In the genomic region with DNA sequence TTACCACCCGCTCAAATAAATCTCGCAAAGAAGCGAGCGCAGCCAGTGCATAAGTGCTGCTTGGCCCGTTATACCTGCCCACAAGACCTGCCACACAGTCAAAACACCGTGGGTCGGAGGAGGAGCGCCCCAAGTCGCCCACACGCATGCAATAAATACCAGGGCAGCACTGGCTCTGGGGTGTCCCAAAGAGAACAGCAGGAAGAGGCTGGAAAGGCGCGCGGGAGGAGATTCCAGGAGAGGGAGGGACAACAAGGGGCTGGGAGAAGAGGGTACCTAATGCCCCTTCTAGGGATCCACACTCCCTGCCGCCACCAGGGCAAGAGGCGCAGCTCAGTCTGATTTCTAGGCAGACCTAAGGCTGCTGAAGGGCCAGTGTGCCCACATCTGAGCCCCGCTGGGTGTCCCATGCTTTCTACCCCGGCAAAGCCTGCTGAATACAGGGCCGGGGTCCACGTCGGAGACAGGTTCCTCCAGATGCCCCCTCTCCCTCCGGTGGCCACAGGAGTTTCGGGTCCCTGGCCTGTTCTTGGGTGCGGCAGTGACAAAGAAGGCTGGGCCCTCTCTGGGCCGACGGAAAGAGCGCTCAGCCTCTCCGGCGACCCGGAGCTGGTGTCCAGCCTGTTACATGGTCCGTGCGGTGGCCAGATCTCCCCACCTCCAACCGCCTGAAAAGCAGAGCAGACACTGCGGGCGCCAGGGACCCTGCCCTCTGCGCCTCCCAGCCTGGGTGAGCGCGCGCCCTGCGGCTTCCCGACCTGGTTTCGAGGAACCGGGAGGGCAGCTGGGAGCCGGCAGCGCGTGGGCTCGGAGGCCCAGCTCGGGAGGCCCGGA, we compare ENCODE assay signal across 8 mouse cellular contexts. TPM values are rescaled to one million over a fixed set of nuclear protein-coding genes. Genes with fewer than 3 reads are reported as not detected.
DNase-seq lines count a peak whose midpoint lies in the region; ATAC-seq and TF ChIP-seq lines count a peak whose summit lies in the region.

No protein-coding gene starts in this region.

- no peak for TF ChIP-seq EP300 in heart, adult 2 months (IDR thresholded peaks at IDR 0.05; ENCODE audit: insufficient read depth, low read depth, low read length)

- peak overlapping the region; percentile 30 for H3K9ac ChIP-seq in heart, adult 2 months (ENCODE audit: low read depth, low read length)
- H3K9ac ChIP-seq in hindbrain, embryonic 13.5 days = peak overlapping the region; percentile 99
- peak overlapping the region; percentile 93 for H3K9ac ChIP-seq in midbrain, embryonic 14.5 days (replicated peaks; ENCODE audit: low read length)

- no peak for TF ChIP-seq POLR2A in heart, adult 2 months (IDR thresholded peaks at IDR 0.05; ENCODE audit: insufficient read depth, low read depth, low read length)

- no peaks in the 10 kb centered on the region for H3K9me3 ChIP-seq in hindbrain, embryonic 13.5 days
- H3K9me3 ChIP-seq in midbrain, embryonic 14.5 days (ENCODE audit: control insufficient read depth, low read length) = no peaks in the 10 kb centered on the region

- H3K27ac ChIP-seq in heart, adult 2 months = peak overlapping the region; percentile 74
- peak overlapping the region; percentile 98 for H3K27ac ChIP-seq in hindbrain, embryonic 13.5 days
- peak overlapping the region; percentile 98 for H3K27ac ChIP-seq in midbrain, embryonic 14.5 days (replicated peaks; ENCODE audit: low read depth, low read length)

- intact Hi-C loops in heart, adult 2 months (cut with DNase I) = loop anchor here (5.0 to 10.0 kb wide), 3 partner anchors 243 to 1020 kb away; no protein-coding TSS in a partner anchor
- intact Hi-C loops in heart, postnatal 25 days (cut with DNase I) = loop anchor here (5.0 kb wide), 3 partner anchors 228 to 1253 kb away; no protein-coding TSS in a partner anchor

- no peaks in the 10 kb centered on the region for H3K36me3 ChIP-seq in heart, adult 2 months (ENCODE audit: control insufficient read depth, insufficient read depth, low read length)
- H3K36me3 ChIP-seq in hindbrain, embryonic 13.5 days = no peaks in the 10 kb centered on the region
- H3K36me3 ChIP-seq in midbrain, embryonic 14.5 days (ENCODE audit: control insufficient read depth, insufficient read depth, low read length) = 0 out of 2 replicates have a peak, but pooled peaks cover 3% of the 10 kb centered on the region

- peaks cover 1% of the 10 kb centered on the region for H3K4me1 ChIP-seq in heart, adult 2 months (ENCODE audit: control insufficient read depth, insufficient read depth, low read length)
- H3K4me1 ChIP-seq in hindbrain, embryonic 13.5 days (replicated peaks) = peaks cover 79% of the 10 kb centered on the region
- H3K4me1 ChIP-seq in midbrain, embryonic 14.5 days (ENCODE audit: control insufficient read depth, insufficient read depth, low read length) = peaks cover 22% of the 10 kb centered on the region

- peak in 1 of 2 experiments; percentile 59 for DNase-seq in heart, adult 2 months
- no peak for DNase-seq in heart, postnatal 25 days (ENCODE audit: low spot score)
- DNase-seq in R1 (ENCODE audit: low read depth, low spot score) = peak; percentile 66
- DNase-seq in midbrain, embryonic 14.5 days = peak; percentile 64
- no peak for DNase-seq in cerebellum, adult 11 months
- no peak for DNase-seq in layer of hippocampus, postnatal 10 days (ENCODE audit: low spot score in 2 of 2)
- DNase-seq in thymus, postnatal 10 days (ENCODE audit: low spot score in 2 of 2) = no peak

- peaks cover 5% of the 10 kb centered on the region for H3K27me3 ChIP-seq in heart, adult 2 months (ENCODE audit: control insufficient read depth, insufficient read depth, low read length)
- H3K27me3 ChIP-seq in hindbrain, embryonic 13.5 days = peaks cover 44% of the 10 kb centered on the region
- H3K27me3 ChIP-seq in midbrain, embryonic 14.5 days (ENCODE audit: control insufficient read depth, insufficient read depth, low read length) = peaks cover 29% of the 10 kb centered on the region

- WGBS in heart, adult 2 months = 7% methylated on average over 48 of the region's 48 CpGs
- under 1% methylated on average over 48 of the region's 48 CpGs for WGBS in hindbrain, embryonic 13.5 days
- WGBS in midbrain, embryonic 14.5 days = under 1% methylated on average over 48 of the region's 48 CpGs

- TF ChIP-seq CTCF in heart, adult 2 months (IDR thresholded peaks at IDR 0.05) = 0 out of 2 replicates have a peak, but pooled peaks have one; percentile 9

- H3K4me3 ChIP-seq in heart, adult 2 months = peak overlapping the region; percentile 51
- H3K4me3 ChIP-seq in hindbrain, embryonic 13.5 days = peak overlapping the region; percentile 79
- H3K4me3 ChIP-seq in midbrain, embryonic 14.5 days (replicated peaks; ENCODE audit: low read depth, low read length) = peak overlapping the region; percentile 66

- ATAC-seq in hindbrain, embryonic 13.5 days (ENCODE audit: low FRiP score) = peak; percentile 33
- ATAC-seq in midbrain, embryonic 14.5 days (ENCODE audit: low FRiP score, low TSS enrichment) = peak; percentile 1; the same call in 1 of the 2 replicates

- H3K79me2 ChIP-seq in heart, adult 2 months (replicated peaks; ENCODE audit: control insufficient read depth, insufficient read depth, low read length) = no peaks in the 10 kb centered on the region

- H3K4me2 ChIP-seq in hindbrain, embryonic 13.5 days = peak overlapping the region; percentile 77
- H3K4me2 ChIP-seq in midbrain, embryonic 14.5 days (ENCODE audit: low read length) = peak overlapping the region; percentile 84

RNA-seq across cellular contexts. Expression of a gene that starts 0.7 kb away (rescaled TPM):
- total RNA-seq in heart, adult 2 months (2021) = 1 to 10 TPM; 6.1 to 7.5 TPM
- 5.0 and 6.0 TPM in 2 replicates for polyA plus RNA-seq in heart, adult 2 months (2012; rRNA removed)
- 10 to 100 TPM in 1 of 2 experiments, 1 to 10 TPM in 1; 8.9 to 10.9 TPM for total RNA-seq in heart, postnatal 25 days (2021)
- 22.2 and 27.7 TPM in 2 replicates for polyA plus RNA-seq in hindbrain, embryonic 13.5 days (2015; fragmentation: Nextera tagmentation; extraction: Ambion mirVana)
- polyA plus RNA-seq in midbrain, embryonic 14.5 days (2014; fragmentation: Nextera tagmentation; extraction: Ambion mirVana) = 34.0 and 43.4 TPM in 2 replicates
- total RNA-seq in layer of hippocampus, postnatal 10 days (2021) = 1 to 10 TPM; 2.0 to 2.1 TPM

Comparison
In these comparisons a context has a peak if more than half of its experiments do, and no peak if none do; other contexts are left out.
1. DNase-seq: peak in R1 (single experiment) and midbrain, embryonic 14.5 days (single experiment); none in heart, postnatal 25 days (single experiment), cerebellum, adult 11 months (single experiment), layer of hippocampus, postnatal 10 days (0 of 2) and thymus, postnatal 10 days (0 of 2).
2. H3K9ac ChIP-seq: peak in every context shown above with its lines; median percentile 99 in hindbrain, embryonic 13.5 days; 93 in midbrain, embryonic 14.5 days; 30 in heart, adult 2 months.
3. Peak in every context shown above with its lines, with median percentiles within 50 percentile points of each other: H3K27ac ChIP-seq and H3K4me3 ChIP-seq.